Mouse (Mus musculus): ENCODE measurements at regions not wholly inside any gene's neighbourhood (a gene's known extent, or its start where the extent isn't known, plus 50 kb on each side); places are given as distances from the start of the nearest gene placed in this dataset.

DNA sequence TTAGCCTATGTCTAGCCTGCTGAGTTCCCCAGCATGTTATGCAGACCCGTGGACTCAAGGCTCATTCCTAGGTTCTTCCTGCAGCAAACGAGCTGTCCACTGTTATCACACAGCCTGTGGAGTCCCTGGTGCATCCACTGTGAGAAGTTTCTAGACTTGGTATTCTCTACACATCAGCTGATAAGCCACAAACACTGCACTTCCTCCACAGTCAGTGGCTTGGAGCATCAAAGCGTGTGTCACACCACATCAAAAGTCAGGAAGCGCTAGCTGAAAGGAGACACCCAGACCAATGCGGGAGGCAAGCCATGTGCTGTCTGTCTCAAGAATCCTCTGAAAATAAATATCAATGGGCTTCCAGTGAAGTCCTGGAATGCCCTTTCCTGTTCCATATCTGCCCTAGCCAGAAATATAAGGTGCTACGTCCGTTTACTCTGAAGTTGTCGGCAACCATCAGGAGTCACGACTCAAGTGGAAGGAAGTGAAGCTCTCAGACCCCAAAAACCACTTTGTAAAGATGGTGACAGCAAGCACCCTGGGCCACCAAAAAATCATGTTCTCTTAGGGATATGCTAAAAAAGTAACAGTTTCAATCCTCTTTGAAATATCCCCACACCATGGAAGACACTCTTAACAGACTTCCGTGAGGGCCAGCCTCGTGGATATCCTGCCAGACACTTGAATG is 227.7 kb downstream of the Adgrl2 start:
- no peak overlapping the region for H3K9ac ChIP-seq (replicated peaks)
- H3K9me3 ChIP-seq = no peaks in the 10 kb centered on the region
- no peaks in the 10 kb centered on the region for H3K4me1 ChIP-seq (replicated peaks)
- 84% methylated on average over 11 of the region's 11 CpGs for WGBS
- no peak for ATAC-seq
- no peak overlapping the region for H3K4me3 ChIP-seq (replicated peaks)
- H3K4me2 ChIP-seq (replicated peaks) = no peak overlapping the region
- no peaks in the 10 kb centered on the region for H3K36me3 ChIP-seq
- H3K27ac ChIP-seq = no peak overlapping the region
- H3K27me3 ChIP-seq = no peaks in the 10 kb centered on the region

DNA sequence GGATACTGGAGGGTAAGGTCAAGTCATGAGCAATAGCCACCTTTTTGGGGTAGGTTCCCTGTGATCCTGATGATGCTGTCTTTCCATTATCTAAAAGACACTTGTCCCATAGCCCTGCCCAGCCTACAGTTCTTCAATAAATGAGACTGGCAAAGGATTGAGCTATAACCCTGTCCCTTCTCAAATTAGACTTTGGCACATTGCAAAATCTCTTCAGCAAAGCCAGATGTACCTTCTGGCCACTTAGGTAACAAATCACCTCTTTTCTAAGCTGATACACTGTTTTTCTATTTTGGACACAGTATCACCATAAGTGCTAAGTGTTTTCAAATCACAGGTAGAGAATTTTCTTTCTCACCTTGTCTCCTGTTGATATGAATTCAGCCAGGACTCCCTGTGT is 228.8 kb downstream of the Adgrl2 start:
- H3K9ac ChIP-seq (replicated peaks) = no peak overlapping the region
- no peak overlapping the region for H3K4me2 ChIP-seq (replicated peaks)
- H3K27ac ChIP-seq = no peak overlapping the region
- no peaks in the 10 kb centered on the region for H3K27me3 ChIP-seq
- H3K9me3 ChIP-seq = no peaks in the 10 kb centered on the region
- H3K4me1 ChIP-seq (replicated peaks) = no peaks in the 10 kb centered on the region
- no peak overlapping the region for H3K4me3 ChIP-seq (replicated peaks)
- ATAC-seq = no peak
- no peaks in the 10 kb centered on the region for H3K36me3 ChIP-seq

DNA sequence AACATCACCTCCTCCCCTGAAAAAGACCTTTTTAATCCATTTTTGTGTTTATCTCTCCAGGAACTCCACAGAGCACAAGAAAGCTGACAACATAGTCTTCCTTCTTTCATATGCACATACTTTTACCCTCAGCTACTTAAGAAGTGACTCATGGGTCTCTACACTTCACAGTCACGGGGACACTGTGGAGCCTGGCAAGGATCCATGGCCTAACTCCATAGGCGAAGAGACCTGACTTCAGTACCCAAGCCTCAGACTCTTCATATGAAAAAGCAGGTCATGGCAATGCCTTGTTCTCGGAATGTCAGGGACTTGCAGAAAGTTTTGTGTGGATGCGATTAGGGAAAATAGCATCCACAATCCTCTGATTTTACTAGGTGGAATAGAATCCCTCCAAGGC is 230.9 kb downstream of the Adgrl2 start:
- no peak overlapping the region for H3K27ac ChIP-seq
- H3K9ac ChIP-seq (replicated peaks) = no peak overlapping the region
- H3K9me3 ChIP-seq = no peaks in the 10 kb centered on the region
- no peaks in the 10 kb centered on the region for H3K4me1 ChIP-seq (replicated peaks)
- no peak overlapping the region for H3K4me2 ChIP-seq (replicated peaks)
- H3K36me3 ChIP-seq = no peaks in the 10 kb centered on the region
- 91% methylated on average over 4 of the region's 4 CpGs for WGBS
- no peaks in the 10 kb centered on the region for H3K27me3 ChIP-seq
- ATAC-seq = no peak
- no peak overlapping the region for H3K4me3 ChIP-seq (replicated peaks)

DNA sequence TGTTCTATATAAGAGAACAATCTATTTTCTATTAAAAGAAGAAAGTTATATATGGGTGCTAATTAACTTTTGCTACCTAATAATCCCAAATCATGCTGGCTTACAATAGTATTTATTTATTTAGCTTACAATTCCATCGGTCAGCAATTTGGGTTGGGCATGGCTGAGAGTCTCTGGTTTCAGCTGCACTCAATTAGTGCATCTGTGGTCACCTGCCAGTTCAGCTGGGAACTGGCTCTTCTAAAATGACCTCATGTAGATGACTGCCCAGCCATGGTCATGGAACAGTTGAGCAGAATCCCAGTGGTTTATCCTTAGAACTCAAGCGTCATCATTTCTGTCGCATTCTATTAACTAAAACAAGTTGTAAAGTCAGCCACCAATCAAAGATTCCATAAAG is 244.1 kb downstream of the Adgrl2 start:
- Histone ChIP-seq H3K4me2 (replicated peaks) (no peak overlapping the region), H3K27me3 (no peaks in the 10 kb centered on the region), H3K9me3 (no peaks in the 10 kb centered on the region), H3K9ac (replicated peaks) (no peak overlapping the region), H3K4me1 (replicated peaks) (no peaks in the 10 kb centered on the region), H3K27ac (no peak overlapping the region), H3K36me3 (no peaks in the 10 kb centered on the region), H3K4me3 (replicated peaks) (no peak overlapping the region)
- ATAC-seq = no peak
- 97% methylated on average over 3 of the region's 3 CpGs for WGBS

DNA sequence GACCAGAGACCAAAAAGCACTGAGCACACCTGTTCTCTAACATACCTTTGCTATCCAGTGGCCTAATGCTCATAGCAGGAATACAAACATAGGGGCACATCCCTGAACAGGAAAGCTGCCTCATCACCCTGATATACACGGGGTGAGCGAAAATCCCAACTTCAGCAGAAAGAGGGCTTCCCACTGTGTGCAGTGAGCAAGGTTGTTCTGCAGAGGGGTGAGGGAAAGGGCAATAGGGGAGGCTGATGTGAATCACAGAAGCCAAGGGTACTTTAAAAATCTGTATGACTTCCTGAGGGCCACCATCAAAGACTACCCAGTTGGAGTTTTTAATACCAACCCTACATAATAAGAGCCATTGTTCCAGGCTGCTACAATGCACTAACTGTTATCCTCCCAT is 245.7 kb downstream of the Adgrl2 start:
- Histone ChIP-seq H3K4me2 (replicated peaks) (no peak overlapping the region), H3K4me3 (replicated peaks) (no peak overlapping the region), H3K4me1 (replicated peaks) (no peaks in the 10 kb centered on the region), H3K27me3 (no peaks in the 10 kb centered on the region), H3K27ac (no peak overlapping the region), H3K9me3 (no peaks in the 10 kb centered on the region), H3K9ac (replicated peaks) (no peak overlapping the region), H3K36me3 (no peaks in the 10 kb centered on the region)
- 46% methylated on average over 2 of the region's 2 CpGs for WGBS
- no peak for ATAC-seq

DNA sequence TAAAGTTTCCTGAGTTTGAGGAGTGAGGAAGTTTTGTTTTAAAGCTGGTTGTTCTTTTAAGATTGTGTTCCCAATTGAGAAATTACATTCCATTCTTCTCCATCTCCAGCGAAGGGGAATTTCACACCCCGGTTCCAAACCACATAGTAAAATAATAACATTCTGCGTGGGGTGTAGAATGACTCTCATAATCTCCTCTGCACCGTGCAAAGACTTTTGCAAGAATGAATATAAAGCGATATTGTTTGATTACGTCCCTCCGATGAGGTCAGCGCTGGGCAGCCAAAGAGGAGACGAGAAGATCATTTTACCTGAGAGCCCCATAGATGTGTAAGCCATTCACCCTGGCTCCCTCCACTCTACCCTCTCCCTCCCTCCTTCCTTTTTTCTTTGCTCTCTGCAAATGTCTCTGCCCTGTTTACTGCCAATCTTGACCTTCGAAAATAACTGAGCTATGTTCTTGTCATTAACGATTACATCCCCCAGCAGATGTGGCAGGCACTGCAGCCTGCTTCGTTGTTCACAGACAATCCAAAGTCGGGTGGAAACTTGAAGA is 256.1 kb downstream of the Adgrl2 start:
- Histone ChIP-seq H3K4me3 (replicated peaks) (no peak overlapping the region), H3K4me2 (replicated peaks) (no peak overlapping the region), H3K27me3 (no peaks in the 10 kb centered on the region), H3K9ac (replicated peaks) (no peak overlapping the region), H3K9me3 (no peaks in the 10 kb centered on the region), H3K27ac (no peak overlapping the region), H3K36me3 (no peaks in the 10 kb centered on the region), H3K4me1 (replicated peaks) (peaks cover 16% of the 10 kb centered on the region)
- WGBS = 66% methylated on average over 13 of the region's 13 CpGs
- no peak for ATAC-seq

DNA sequence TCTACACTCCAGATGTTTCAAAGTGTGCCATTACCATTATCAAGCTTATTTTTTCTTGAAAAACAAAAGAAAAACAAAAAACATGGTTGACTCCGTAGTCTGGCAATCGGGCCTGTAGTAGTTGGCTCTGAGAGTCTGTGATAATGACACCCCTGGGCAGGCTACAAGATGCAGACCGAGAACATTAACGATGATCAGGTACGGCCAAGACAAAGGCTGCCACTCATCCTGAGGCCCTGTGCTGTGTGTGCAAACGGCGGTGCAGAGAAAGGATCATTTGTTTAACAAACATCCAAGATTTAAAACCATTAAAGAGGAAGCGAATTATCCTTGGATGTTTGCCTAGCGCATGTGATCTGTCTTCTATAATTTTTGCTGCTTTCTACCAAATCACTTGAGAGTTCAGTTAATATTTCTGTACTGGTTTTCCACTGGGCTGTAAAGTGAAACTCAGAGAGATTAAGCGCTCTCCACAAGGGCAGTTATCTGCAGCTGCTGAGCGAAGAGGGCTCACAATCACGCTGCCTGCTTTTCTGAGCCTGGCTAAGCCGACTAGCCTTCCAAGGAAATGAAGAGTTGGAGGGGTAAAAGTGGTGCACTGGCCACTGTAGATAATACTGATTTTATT is 257.0 kb downstream of the Adgrl2 start:
- peak overlapping the region; percentile 20; the same call in 1 of the 2 replicates for H3K4me2 ChIP-seq (replicated peaks)
- no peaks in the 10 kb centered on the region for H3K36me3 ChIP-seq
- 44% methylated on average over 13 of the region's 13 CpGs for WGBS
- peak; percentile 71 for ATAC-seq
- no peak overlapping the region; the same call in 1 of the 2 replicates for H3K27ac ChIP-seq
- no peaks in the 10 kb centered on the region for H3K9me3 ChIP-seq
- peaks cover 16% of the 10 kb centered on the region for H3K4me1 ChIP-seq (replicated peaks)
- no peaks in the 10 kb centered on the region for H3K27me3 ChIP-seq
- H3K9ac ChIP-seq (replicated peaks) = no peak overlapping the region
- H3K4me3 ChIP-seq (replicated peaks) = no peak overlapping the region

DNA sequence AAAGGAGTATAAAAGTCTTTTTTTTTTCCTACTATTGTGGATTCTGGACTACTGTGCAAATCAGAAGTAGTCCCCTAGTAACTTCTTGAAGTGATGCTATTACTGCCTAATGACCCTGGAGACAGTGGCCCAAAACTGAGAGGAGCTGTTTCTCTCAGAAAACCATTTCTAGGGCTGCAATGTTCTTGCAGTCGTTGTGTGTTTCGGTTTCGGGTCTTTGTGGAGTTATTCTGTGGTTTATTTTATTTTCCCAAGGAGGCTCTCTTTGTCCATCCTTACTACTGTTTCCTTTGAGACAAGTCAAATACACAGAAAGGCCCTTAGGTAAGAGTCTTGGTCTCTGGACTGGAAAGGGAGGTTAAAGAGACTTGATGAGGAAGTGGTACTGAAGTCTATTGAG is 258.9 kb downstream of the Adgrl2 start:
- Histone ChIP-seq H3K27ac (no peak overlapping the region), H3K4me3 (replicated peaks) (no peak overlapping the region), H3K4me2 (replicated peaks) (no peak overlapping the region), H3K9me3 (no peaks in the 10 kb centered on the region), H3K27me3 (no peaks in the 10 kb centered on the region), H3K9ac (replicated peaks) (no peak overlapping the region), H3K36me3 (no peaks in the 10 kb centered on the region), H3K4me1 (replicated peaks) (peaks cover 19% of the 10 kb centered on the region)
- no peak for ATAC-seq
- WGBS = 94% methylated on average over 3 of the region's 3 CpGs

DNA sequence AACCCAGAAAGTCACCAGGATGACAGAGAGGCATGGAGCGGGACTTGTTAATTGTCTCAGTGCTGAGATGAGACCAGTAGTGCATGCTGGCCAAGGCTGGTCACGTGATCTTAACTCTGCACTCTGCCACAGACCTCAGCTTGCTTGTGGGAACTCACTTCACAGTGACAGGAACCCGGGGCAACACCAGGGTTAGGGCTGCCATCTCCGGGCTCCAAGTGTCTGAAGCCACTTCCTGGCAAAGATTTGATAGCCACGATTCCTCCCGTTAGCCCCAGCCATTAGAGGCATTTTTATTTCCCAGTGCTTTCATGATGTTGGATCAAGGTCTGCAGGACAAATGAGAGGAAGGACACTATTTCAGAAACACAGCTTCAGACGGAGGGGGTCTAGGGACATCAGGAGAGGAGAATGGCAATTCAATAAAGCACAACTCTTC is 261.1 kb downstream of the Adgrl2 start:
- Histone ChIP-seq H3K4me2 (replicated peaks) (no peak overlapping the region), H3K36me3 (no peaks in the 10 kb centered on the region), H3K4me1 (replicated peaks) (peaks cover 17% of the 10 kb centered on the region), H3K4me3 (replicated peaks) (no peak overlapping the region), H3K9ac (replicated peaks) (no peak overlapping the region), H3K9me3 (no peaks in the 10 kb centered on the region), H3K27me3 (no peaks in the 10 kb centered on the region), H3K27ac (no peak overlapping the region)
- 80% methylated on average over 7 of the region's 7 CpGs for WGBS
- ATAC-seq = peak; percentile 14; the same call in 1 of the 2 replicates

DNA sequence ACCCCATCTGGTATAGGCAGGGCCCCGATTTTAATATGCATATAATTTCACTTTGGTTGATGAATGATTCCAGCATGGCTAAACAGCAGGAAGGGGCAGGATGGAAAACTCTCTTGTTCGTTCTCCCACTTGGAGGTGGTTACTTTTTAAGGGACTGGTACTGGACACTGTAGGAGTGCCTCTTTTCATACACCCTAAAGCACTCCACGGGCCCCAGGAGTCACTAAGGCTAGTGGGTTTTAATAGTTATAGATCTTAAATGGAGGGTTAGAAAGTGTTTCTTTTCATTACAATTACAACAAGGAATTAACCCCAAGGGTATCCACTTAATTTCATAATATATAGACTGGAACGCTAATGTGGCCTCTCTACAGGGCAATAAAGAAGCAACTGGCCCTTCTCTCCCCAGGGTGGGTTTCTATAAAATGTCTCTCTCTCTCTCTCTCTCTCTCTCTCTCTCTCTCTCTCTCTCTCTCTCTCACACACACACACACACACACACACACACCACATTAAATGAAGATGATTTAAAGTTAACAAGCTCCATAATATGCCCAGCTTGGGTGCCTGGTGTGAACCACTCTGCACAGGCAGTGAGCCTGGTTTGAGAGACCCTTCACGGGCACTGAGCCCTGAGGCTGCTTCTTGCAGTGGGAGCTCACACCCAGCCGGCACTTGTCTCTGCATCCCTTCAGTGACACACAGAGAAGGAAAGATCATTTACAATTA is 261.7 kb downstream of the Adgrl2 start:
- Histone ChIP-seq H3K27me3 (no peaks in the 10 kb centered on the region), H3K9me3 (no peaks in the 10 kb centered on the region), H3K9ac (replicated peaks) (no peak overlapping the region), H3K36me3 (no peaks in the 10 kb centered on the region), H3K27ac (no peak overlapping the region), H3K4me2 (replicated peaks) (no peak overlapping the region), H3K4me3 (replicated peaks) (no peak overlapping the region), H3K4me1 (replicated peaks) (peaks cover 11% of the 10 kb centered on the region)
- peak; percentile 37; the same call in 1 of the 2 replicates for ATAC-seq
- WGBS = 75% methylated on average over 6 of the region's 6 CpGs

DNA sequence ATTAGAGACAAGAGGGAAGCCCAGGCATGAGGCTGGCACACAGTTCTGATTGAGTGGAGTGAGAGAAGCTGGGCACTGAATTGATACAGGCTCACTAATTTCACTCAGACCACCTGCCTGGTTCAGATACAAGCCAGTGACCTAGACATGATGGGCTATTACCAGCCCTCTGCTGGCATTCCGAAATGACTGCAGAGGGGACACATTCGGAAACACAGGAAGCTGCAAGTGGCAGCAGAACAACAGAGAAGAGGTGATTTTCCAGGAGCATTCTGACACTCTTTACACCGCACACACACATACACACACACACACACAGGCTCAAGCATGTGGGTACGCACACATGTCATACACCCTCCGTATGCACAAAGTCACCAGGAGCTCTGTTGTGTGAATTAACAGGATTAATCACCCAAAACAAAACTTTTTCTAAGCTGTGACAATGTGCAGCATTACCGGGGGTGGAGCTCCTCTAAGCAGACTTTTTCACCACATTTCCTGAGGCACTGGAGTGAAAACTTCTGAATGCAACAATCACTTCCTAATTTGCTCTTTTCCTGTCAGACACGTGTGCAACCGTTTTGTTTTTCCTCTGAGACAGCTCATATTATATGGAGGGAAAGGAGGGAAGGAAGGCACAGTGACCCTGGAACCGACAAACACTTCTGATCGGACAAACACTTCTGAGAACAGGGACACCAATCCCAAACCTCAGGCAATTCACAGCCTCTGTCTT is 263.6 kb downstream of the Adgrl2 start:
- H3K27me3 ChIP-seq = no peaks in the 10 kb centered on the region
- no peaks in the 10 kb centered on the region for H3K9me3 ChIP-seq
- 0 out of 2 replicates have a peak, but pooled peaks have one; percentile 30 for ATAC-seq
- H3K4me3 ChIP-seq (replicated peaks) = no peak overlapping the region
- WGBS = 47% methylated on average over 10 of the region's 10 CpGs
- H3K4me2 ChIP-seq (replicated peaks) = no peak overlapping the region
- H3K9ac ChIP-seq (replicated peaks) = no peak overlapping the region
- no peak overlapping the region for H3K27ac ChIP-seq
- no peaks in the 10 kb centered on the region for H3K36me3 ChIP-seq
- 0 out of 2 replicates have a peak, but pooled peaks cover 4% of the 10 kb centered on the region for H3K4me1 ChIP-seq (replicated peaks)
